Mouse (Mus musculus) liver (tissue): ENCODE data around the gene Slc28a2.
A peak's percentile ranks its signal among the peaks of the same experiment; 100 is the strongest.
"Not testable (repeated sequence)": the region's sequence is repeated elsewhere in the genome, so short reads cannot be mapped to it uniquely, and the experiment has no call there.

ENCODE experiments used
- DNase-seq: peaks from one replicate; pipeline ENCODE4 v3.0.0-alpha.2; 2020; ENCODE audit warnings: mixed read lengths

Gene Slc28a2

DNA sequence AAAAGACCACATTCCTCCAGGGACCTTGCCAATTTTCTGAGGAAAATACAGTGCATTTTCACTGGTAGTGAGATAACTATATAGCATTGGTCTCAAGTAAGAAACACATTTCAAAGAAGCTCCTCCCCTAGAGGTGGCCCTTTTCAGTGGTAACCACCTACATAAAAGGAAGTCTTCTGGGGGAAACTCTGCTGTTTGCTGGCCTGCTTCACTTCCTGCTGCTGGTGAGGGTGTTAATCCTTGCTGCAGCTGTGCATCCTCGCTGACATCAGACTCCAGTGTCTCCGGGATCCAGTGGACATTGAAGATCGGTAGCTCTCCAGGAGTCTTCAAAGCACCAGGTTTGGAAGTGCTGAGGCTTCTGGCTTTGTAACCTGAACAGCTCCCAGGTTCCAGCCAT is at the start of gene Slc28a2:
TSS of gene Slc28a2 (plus strand) at position 278 of the 400 bp plus-strand sequence.
- not testable (repeated sequence) for DNase-seq

GRCm38 (mm10) chr2:122377215-122377674 is 49.0 kb upstream of the Slc28a2 start:
- DNase-seq = peak; percentile 96

DNA sequence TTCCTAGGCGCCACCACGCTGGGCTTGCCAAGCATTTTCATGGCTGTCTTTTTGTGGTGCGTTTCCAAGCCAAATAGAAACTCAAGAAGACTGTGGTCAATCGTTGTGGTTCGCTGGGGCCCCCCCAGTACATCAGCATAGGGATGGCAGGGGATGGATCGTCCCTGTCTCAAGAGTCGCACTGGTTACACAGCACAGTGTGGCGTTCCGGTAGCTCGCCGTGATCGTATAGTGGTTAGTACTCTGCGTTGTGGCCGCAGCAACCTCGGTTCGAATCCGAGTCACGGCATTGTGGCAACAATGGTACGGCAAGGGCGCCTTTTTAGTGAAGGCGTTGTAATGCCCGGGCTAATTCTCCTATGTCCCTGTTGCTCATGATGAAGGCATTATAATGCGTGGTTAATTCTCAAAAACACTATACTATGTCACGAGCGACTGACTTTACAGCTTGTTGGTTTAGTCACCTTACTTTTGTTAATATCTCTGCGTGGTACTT is 48.5 kb upstream of the Slc28a2 start:
- peak; percentile 89 for DNase-seq

DNA sequence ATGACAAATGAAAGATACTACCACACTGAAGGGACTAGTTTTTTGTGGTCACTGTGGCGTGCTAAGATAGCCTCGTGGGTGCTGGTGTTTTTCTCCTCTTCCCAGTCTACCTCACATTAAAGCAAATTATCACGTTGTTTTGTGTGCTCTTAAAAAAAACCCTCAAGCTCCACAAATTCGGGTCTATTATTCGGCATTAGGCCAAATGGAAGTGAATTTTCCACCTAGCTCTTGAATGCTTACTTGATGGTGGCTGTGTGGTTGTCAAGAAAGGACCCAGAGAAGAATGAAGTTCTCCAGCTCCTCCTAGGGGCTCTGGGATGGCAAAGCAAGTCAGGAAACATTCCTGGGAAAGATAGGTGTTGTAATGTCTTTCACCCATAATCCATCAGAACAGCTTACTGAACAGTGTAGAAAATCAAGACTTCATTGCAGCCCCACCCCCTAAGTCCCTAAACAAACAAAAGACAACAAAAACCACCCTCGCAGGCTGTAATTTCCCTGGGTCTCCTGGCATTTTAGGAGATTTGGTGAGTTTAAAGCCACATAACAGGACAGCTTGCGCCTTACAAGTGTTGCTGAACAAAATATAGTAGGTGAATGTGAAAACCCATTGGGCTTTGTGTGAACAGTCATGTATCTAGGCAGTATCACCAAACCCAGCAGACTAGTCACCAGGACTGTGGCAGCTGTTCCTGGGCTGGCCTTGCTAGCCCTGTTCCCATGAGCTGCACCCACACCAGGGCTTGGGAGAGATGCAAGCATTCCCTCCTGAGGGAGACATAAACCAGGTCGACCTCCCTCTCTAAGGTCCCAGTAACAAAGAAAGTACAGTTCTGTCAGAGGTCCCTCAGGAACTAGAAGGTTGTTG is 47.6 kb upstream of the Slc28a2 start:
- peak; percentile 42 for DNase-seq

DNA sequence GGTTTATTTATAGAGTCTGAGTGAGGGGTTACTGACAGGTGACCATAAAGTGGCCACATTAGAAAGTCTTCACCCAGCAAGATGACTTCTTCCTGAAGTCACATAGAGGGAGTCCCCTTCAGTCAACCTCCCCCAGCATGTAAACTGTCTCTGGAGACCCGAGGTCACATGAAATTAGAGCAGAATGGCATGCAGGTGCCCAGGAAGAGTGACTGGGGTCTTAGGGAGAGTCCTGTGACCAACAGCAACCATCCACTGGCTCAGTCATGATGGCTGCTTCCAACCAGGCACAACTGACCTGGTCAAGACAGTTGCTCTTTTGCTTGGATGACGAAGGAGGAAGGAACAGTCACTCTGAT is 47.0 kb upstream of the Slc28a2 start:
- DNase-seq = no peak

DNA sequence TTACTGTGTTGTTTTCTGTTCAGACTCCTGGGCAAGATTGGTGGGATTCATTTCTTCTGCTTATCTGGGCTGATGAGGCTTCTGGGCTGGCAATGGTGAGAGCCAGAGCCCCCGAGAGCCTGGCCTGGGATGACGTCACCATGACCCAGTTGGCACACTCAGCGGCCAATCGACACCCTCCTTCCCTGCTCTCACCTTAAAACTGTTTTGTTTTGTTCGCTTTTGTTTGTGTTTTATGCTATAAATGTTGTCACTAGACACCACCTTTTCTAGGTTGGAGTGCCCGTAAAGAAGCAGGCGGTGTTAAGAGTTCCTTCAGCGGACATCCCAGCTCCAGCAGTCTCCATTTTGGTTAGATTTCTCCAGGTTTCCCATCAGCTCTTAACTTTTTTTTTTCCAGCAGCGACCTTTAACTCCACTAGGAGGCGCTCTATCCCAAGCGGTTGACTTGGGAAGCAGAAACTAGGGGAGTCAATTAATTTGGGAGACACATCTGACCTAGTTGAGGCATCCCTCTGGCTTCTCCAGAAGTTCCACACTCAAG is 45.4 kb upstream of the Slc28a2 start:
- DNase-seq = peak; percentile 29

- no peak for DNase-seq
Measured at GRCm38 (mm10) chr2:122381329-122382103, 44.8 kb upstream of the Slc28a2 start.

GRCm38 (mm10) chr2:122382121-122382520 is 44.2 kb upstream of the Slc28a2 start:
- DNase-seq = no peak

DNA sequence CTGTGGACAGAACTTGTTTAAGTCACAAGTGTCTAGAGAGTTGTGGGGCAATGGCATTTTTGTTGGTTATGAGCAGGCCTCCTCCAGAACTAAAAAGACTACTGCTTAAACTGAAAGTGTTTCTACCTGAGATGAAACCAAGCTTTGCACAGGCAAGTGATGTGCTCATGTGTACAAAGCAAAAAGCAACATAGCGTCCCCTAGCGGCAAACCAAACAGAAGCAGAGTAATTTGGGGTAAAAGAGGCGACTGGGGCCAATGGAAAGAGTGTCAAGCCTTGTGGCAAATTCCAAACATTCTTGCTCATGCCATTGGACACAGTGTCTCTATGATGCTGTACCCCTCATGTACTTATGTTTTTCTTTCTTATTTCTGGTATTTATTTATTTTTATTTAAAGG is 41.2 kb upstream of the Slc28a2 start:
- DNase-seq = no peak

DNA sequence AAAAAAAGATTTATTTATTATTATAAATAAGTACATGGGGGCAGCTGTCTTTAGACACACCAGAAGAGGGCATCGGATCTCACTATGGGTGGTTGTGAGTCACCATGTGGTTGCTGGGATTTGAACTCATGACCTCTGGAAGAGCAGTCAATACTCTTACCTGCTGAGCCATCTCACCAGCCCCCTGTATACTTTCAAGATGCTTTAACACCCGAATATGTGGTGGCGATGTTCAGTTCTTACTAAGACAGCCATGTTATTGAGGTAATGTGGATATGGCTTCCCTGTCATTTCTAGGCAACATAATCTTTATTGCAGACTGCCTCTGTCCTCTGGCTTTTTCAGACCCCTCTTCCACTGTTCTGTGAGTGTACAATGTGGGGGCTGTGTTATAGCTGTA is 39.1 kb upstream of the Slc28a2 start:
- DNase-seq = not testable (repeated sequence)

GRCm38 (mm10) chr2:122396150-122396549 is 30.1 kb upstream of the Slc28a2 start:
- DNase-seq = no peak

DNA sequence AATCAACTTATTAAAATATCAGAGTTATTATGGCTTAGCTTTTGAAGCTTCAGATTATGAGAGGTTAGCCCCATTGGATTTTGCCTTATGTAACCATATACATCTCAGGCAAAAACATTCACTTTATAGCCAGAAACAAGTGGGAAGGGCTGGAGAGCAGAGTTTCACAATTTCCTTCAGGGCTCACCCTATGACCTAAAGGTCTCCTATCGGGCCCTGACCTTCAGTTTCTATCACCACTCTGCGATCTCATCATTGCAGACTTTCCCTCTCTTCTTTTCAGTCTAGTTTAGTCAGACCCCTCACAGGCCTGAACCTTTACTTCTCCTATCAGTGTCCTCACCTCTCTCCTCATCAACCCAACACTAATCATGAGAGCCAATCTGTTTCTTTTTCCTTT is 18.7 kb upstream of the Slc28a2 start:
- DNase-seq = no peak

GRCm38 (mm10) chr2:122408928-122409327 is 17.3 kb upstream of the Slc28a2 start:
- DNase-seq = no peak

- DNase-seq = not testable (repeated sequence)
Measured at GRCm38 (mm10) chr2:122426645-122427044, 368 bp downstream of the Slc28a2 start.

DNA sequence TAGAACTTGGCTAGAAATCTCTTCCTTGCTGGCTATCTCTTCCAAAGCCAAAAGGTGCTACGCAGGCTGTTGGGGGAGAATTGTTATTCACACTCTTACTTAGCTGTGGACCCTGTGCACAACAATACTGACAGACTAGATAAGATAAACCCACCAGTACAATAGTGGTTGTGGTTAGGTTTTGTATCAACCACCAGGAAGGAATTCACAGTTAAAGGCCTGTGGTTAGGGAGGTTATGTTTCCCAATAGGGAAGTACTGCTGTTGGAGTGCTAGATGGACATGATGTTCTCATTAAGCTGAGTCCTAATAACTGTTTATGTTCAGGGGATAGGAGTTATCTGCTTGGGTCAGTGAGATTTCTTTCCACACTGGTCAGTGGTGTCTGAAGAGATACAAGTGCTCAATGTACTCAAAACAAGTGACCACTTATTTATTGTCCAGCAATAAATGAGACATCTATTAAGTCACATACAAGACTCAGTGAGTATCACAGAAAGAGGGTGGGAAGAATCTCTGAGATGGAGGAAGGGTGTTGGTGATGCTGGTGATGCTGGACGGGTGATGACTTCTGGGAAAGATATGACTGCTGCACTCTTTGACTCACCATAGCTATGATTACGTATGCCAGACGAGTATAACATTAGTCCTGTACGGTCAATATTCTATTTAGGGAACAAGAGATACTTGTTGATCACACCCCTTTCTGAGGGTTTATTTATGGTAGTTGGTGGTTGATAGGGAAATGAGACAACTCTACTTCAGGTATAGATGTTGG is 12.6 kb downstream of the Slc28a2 start:
- not testable (repeated sequence) for DNase-seq

GRCm38 (mm10) chr2:122440521-122440920 is 14.2 kb downstream of the Slc28a2 start:
- DNase-seq = not testable (repeated sequence)

DNA sequence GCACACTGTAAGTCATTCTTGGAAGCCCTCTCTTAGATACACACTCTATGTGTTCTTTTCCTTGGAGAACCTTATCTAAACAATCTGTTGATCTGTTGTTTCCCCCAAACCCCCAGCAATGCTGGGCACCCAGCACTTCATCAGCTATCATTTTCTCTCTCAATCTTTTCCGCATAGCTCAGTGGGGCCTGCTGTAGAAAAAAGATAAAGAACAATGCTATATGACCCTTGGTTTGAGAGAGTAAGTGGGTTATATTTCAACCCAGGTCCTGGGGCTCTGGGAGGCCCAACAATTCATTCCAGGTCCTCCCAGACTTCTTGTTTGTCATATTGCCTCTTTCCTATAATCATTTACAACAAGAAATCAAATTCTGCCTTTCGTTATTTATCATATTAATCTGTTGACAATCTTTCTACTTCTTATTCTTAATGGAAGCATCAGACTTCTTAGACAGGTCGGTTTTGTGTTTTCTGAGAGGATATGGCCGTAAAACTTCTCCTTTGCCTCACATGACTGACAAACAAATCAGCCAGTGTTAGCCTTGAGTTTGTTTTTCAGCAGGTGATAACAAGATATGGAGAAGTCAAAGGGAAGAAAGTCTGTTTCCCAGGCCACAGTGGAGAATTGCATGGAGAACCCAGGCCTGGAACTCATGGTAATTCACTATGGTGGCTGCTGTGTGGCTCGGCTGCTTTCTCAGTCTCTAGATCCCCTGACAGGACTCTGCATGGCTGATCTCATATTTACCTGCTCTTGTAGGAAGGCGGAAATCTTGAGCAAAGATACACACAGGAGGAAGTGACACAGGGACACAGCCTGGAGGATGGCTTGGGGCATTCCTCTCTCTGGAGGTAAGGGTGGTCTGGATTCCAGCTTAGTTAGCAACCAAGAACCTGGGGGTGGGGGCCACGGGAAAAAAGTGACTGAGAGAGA is 15.0 kb downstream of the Slc28a2 start:
- DNase-seq = no peak

DNA sequence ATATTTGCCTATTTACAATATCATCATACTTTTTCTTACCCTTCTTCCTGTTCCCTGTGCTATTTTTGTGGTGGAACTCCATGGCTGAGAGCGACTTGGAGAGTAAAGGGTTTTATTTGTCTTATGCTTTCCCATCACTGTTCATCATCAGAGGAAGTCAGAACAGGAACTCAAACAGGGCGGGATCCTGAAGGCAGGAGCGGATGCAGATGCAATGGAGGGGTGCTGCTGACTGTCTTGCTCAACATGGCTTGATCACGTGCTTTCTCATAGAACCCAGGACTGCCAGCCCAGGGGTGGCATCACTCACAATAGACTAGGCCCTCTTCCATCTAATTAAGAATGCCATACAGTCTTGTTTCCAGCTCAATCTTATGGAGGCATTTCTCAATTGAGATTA is 24.1 kb downstream of the Slc28a2 start:
- no peak for DNase-seq

DNA sequence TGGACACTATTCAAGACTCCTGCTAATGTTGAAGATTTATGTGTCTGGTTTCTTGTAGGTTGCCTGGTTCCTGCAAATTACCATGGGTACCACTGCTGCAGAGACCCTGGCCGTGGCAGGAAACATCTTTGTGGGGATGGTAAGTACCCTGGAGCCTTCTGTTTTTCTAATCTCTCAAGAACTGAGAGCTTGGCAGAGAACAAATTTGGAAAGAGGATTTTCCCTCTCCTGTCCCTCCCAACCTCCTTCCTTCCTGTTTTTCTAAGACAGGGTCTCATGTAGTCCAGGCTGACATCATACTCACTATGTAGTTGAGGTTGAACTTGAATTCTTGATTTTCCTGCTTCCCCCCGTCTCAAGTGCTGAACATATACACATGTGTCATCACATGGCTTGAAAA is 26.1 kb downstream of the Slc28a2 start:
- no peak for DNase-seq

DNA sequence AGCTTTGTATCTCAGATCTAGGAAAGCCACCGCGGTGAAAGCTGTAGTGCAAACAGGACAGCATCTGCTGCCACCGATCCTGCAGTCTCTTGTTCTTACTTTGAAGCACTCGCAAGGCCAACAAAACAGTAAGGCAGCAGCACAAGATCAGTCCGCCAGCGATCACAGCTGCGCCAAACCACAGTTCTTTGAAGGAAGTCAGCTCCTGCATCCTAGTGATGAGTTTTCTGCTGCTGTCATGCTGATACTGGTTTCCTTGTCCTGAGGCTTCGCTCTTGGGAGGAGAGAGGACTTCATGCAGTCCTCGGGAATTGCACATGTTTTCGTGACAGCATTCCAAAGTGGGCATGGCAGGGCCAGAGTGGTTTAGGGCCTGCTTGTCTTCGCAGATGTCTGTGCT is 40.6 kb downstream of the Slc28a2 start:
- DNase-seq = no peak

GRCm38 (mm10) chr2:122467351-122468013 is 41.2 kb downstream of the Slc28a2 start:
- DNase-seq = peak; percentile 92
